Mouse (Mus musculus): ENCODE measurements around the gene Tlk2.

DNA sequence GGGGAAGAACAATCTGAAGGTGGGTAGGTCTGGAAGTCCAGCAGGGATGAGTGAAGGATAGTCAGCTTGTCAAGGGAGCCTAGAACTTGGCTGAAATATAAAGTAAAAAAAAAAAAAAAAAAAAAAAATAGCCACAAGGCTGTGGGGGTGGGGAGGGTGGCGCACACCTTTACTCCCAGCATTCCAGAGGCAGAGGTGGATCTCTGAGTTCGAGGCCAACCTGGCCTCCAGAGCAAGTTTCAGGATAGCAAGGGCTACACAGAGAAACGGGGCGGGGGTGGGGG is 26.6 kb upstream of the Tlk2 start:
- TF ChIP-seq CTCF (IDR thresholded peaks at IDR 0.05; ENCODE audit: low read depth), result no peak
- no peak for TF ChIP-seq EP300 (optimal IDR thresholded peaks at IDR 0.05)
